Mouse (Mus musculus): Measurements from ENCODE around the gene Fam243. TPM values are rescaled to one million over a fixed set of nuclear protein-coding genes. Genes with fewer than 3 reads are reported as not detected.

Fam243 gene
- total and polyA plus RNA-seq, 3 experiments, result 0.14 to 1.2 (median 0.78) TPM

- DNase-seq, result no peak
- no peak overlapping the region for H3K9ac ChIP-seq (ENCODE audit: low read depth, low read length)
- no peak overlapping the region for H3K4me3 ChIP-seq
- no peaks in the 10 kb centered on the region for H3K4me1 ChIP-seq (ENCODE audit: control insufficient read depth, insufficient read depth, low read length)
- intact Hi-C loops (cut with DNase I), result no loop called here
- H3K79me2 ChIP-seq (replicated peaks; ENCODE audit: control insufficient read depth, insufficient read depth, low read length), result no peaks in the 10 kb centered on the region
- H3K27ac ChIP-seq, result no peak overlapping the region
- WGBS, result 79% methylated on average over 10 of the region's 10 CpGs
- H3K36me3 ChIP-seq (ENCODE audit: control insufficient read depth, insufficient read depth, low read length), result no peaks in the 10 kb centered on the region
- TF ChIP-seq EP300 (IDR thresholded peaks at IDR 0.05; ENCODE audit: insufficient read depth, low read depth, low read length) (no peak), CTCF (IDR thresholded peaks at IDR 0.05) (no peak), POLR2A (IDR thresholded peaks at IDR 0.05; ENCODE audit: insufficient read depth, low read depth, low read length) (no peak)
- H3K27me3 ChIP-seq (ENCODE audit: control insufficient read depth, insufficient read depth, low read length), result no peaks in the 10 kb centered on the region
Observed at GRCm38 (mm10) chr16:92357566-92357965, 36.3 kb upstream of the Fam243 start.

DNA sequence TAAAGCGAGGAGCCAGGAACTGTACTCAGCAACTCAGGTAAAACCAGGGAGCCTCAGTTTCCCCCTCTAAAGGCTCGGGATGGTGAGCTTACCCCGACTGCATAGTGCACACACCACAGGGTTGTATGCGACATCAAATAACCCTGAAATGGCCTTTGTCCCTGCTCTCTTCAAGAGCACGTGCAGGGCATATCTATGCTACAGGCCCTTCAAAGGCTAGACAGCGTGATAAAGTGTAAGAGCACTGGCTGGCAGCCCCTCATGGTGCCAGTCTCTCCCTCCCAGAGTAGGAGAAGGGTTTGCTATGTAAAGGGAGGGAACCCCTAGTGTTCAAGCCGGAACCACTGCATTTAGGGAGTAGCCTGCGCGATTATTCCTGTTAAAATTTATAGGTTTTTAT, 35.8 kb upstream of the Fam243 start:
- H3K79me2 ChIP-seq (replicated peaks; ENCODE audit: control insufficient read depth, insufficient read depth, low read length), result no peaks in the 10 kb centered on the region
- DNase-seq, result no peak
- no peaks in the 10 kb centered on the region for H3K27me3 ChIP-seq (ENCODE audit: control insufficient read depth, insufficient read depth, low read length)
- H3K4me3 ChIP-seq, result no peak overlapping the region
- WGBS, result 58% methylated on average over 9 of the region's 9 CpGs
- H3K27ac ChIP-seq, result no peak overlapping the region
- no peaks in the 10 kb centered on the region for H3K4me1 ChIP-seq (ENCODE audit: control insufficient read depth, insufficient read depth, low read length)
- H3K9ac ChIP-seq (ENCODE audit: low read depth, low read length), result no peak overlapping the region
- TF ChIP-seq CTCF (IDR thresholded peaks at IDR 0.05) (no peak), POLR2A (IDR thresholded peaks at IDR 0.05; ENCODE audit: insufficient read depth, low read depth, low read length) (no peak), EP300 (IDR thresholded peaks at IDR 0.05; ENCODE audit: insufficient read depth, low read depth, low read length) (no peak)
- no peaks in the 10 kb centered on the region for H3K36me3 ChIP-seq (ENCODE audit: control insufficient read depth, insufficient read depth, low read length)
- intact Hi-C loops (cut with DNase I), result no loop called here

- Histone ChIP-seq H3K27me3 (ENCODE audit: control insufficient read depth, insufficient read depth, low read length) (no peaks in the 10 kb centered on the region), H3K79me2 (replicated peaks; ENCODE audit: control insufficient read depth, insufficient read depth, low read length) (no peaks in the 10 kb centered on the region), H3K9ac (ENCODE audit: low read depth, low read length) (no peak overlapping the region), H3K4me3 (no peak overlapping the region), H3K4me1 (ENCODE audit: control insufficient read depth, insufficient read depth, low read length) (no peaks in the 10 kb centered on the region), H3K36me3 (ENCODE audit: control insufficient read depth, insufficient read depth, low read length) (no peaks in the 10 kb centered on the region), H3K27ac (no peak overlapping the region)
- 38% methylated on average over 11 of the region's 11 CpGs for WGBS
- TF ChIP-seq EP300 (IDR thresholded peaks at IDR 0.05; ENCODE audit: insufficient read depth, low read depth, low read length) (no peak), POLR2A (IDR thresholded peaks at IDR 0.05; ENCODE audit: insufficient read depth, low read depth, low read length) (no peak), CTCF (IDR thresholded peaks at IDR 0.05) (no peak)
- intact Hi-C loops (cut with DNase I), result no loop called here
- DNase-seq, result peak in 1 of 2 experiments; percentile 43
Observed at GRCm38 (mm10) chr16:92355982-92356381, 34.7 kb upstream of the Fam243 start.

GRCm38 (mm10) chr16:92355366-92355765, 34.1 kb upstream of the Fam243 start:
- no peaks in the 10 kb centered on the region for H3K79me2 ChIP-seq (replicated peaks; ENCODE audit: control insufficient read depth, insufficient read depth, low read length)
- H3K4me3 ChIP-seq, result no peak overlapping the region
- intact Hi-C loops (cut with DNase I), result no loop called here
- H3K4me1 ChIP-seq (ENCODE audit: control insufficient read depth, insufficient read depth, low read length), result no peaks in the 10 kb centered on the region
- no peaks in the 10 kb centered on the region for H3K36me3 ChIP-seq (ENCODE audit: control insufficient read depth, insufficient read depth, low read length)
- DNase-seq, result no peak
- H3K9ac ChIP-seq (ENCODE audit: low read depth, low read length), result no peak overlapping the region
- 58% methylated on average over 5 of the region's 5 CpGs for WGBS
- H3K27ac ChIP-seq, result no peak overlapping the region
- H3K27me3 ChIP-seq (ENCODE audit: control insufficient read depth, insufficient read depth, low read length), result no peaks in the 10 kb centered on the region
- no peak for TF ChIP-seq CTCF (IDR thresholded peaks at IDR 0.05)
- no peak for TF ChIP-seq POLR2A (IDR thresholded peaks at IDR 0.05; ENCODE audit: insufficient read depth, low read depth, low read length)
- no peak for TF ChIP-seq EP300 (IDR thresholded peaks at IDR 0.05; ENCODE audit: insufficient read depth, low read depth, low read length)

DNA sequence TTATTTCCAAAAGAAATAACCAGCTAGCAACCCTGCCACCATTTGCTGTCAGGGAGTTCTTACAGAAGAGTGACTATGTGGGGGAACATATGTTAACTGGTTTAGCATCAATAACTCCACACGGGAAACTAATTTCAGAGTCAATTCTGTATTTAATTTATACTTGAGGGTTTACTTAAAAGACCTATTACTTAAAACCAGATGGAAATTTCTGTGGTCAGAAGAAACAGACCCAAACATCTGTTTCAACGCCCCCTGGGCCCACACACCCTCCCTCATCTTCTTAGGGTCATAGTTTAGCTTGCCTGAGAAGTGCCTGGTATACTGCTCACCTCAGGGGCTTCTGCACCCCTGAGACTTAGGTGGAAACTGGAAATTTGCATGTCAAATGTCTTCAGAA, 32.7 kb upstream of the Fam243 start:
- no peaks in the 10 kb centered on the region for H3K4me1 ChIP-seq (ENCODE audit: control insufficient read depth, insufficient read depth, low read length)
- TF ChIP-seq CTCF (IDR thresholded peaks at IDR 0.05) (no peak), POLR2A (IDR thresholded peaks at IDR 0.05; ENCODE audit: insufficient read depth, low read depth, low read length) (no peak)
- no peak overlapping the region for H3K4me3 ChIP-seq
- WGBS, result 83% methylated on average over 2 of the region's 2 CpGs
- H3K36me3 ChIP-seq (ENCODE audit: control insufficient read depth, insufficient read depth, low read length), result no peaks in the 10 kb centered on the region
- no peak for DNase-seq
- no peaks in the 10 kb centered on the region for H3K79me2 ChIP-seq (replicated peaks; ENCODE audit: control insufficient read depth, insufficient read depth, low read length)
- H3K9ac ChIP-seq (ENCODE audit: low read depth, low read length), result no peak overlapping the region
- H3K27me3 ChIP-seq (ENCODE audit: control insufficient read depth, insufficient read depth, low read length), result no peaks in the 10 kb centered on the region
- no peak overlapping the region for H3K27ac ChIP-seq
- intact Hi-C loops (cut with DNase I), result no loop called here

- 81% methylated on average over 12 of the region's 12 CpGs for WGBS
- H3K79me2 ChIP-seq (replicated peaks; ENCODE audit: control insufficient read depth, insufficient read depth, low read length), result no peaks in the 10 kb centered on the region
- no peak overlapping the region for H3K27ac ChIP-seq
Observed at GRCm38 (mm10) chr16:92353295-92353694, 32.1 kb upstream of the Fam243 start.

More at GRCm38 (mm10) chr16:92353295-92353694, 32.1 kb upstream of the Fam243 start:
- Histone ChIP-seq H3K27me3 (ENCODE audit: control insufficient read depth, insufficient read depth, low read length) (no peaks in the 10 kb centered on the region), H3K4me1 (ENCODE audit: control insufficient read depth, insufficient read depth, low read length) (no peaks in the 10 kb centered on the region), H3K9ac (ENCODE audit: low read depth, low read length) (no peak overlapping the region), H3K4me3 (no peak overlapping the region), H3K36me3 (ENCODE audit: control insufficient read depth, insufficient read depth, low read length) (no peaks in the 10 kb centered on the region)
- TF ChIP-seq CTCF (IDR thresholded peaks at IDR 0.05) (no peak), POLR2A (IDR thresholded peaks at IDR 0.05; ENCODE audit: insufficient read depth, low read depth, low read length) (no peak), EP300 (IDR thresholded peaks at IDR 0.05; ENCODE audit: insufficient read depth, low read depth, low read length) (no peak)
- no peak for DNase-seq
- intact Hi-C loops (cut with DNase I), result no loop called here

Measured in heart, adult 2 months (tissue).